Mouse (Mus musculus): ENCODE data around the gene Cmss1. TPM values are rescaled to one million over a fixed set of nuclear protein-coding genes. Genes with fewer than 3 reads are reported as not detected.

The Cmss1 gene
- polyA plus RNA-seq, 1 experiment from 2014 or later, result 40.5 TPM

DNA sequence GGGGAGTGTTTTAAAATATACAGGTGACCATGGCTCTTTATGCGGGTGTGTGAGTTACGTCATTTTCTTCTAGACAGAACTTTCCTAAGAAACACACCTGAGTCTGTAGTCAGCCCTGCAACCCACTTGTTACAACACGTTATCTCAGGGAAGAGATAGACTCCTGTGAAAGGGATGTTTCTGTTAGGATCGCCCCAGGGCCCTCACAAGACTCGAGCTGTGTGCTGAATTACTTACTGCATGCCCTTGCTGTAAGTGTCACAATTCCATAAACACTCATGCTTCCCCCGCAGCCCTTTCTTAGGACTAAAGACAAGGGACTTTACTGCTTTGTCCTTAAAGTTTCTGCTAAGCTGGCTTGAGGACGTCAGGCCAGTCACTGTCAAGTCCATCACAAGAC is 274.4 kb downstream of the Cmss1 start:
- no peaks in the 10 kb centered on the region for H3K4me1 ChIP-seq
- no peaks in the 10 kb centered on the region for H3K36me3 ChIP-seq
- H3K27ac ChIP-seq, result no peak overlapping the region
- H3K9me3 ChIP-seq (replicated peaks), result no peaks in the 10 kb centered on the region
- no peaks in the 10 kb centered on the region for H3K27me3 ChIP-seq
- H3K4me3 ChIP-seq, result no peak overlapping the region
- ATAC-seq (ENCODE audit: low FRiP score), result no peak
- H3K4me2 ChIP-seq (replicated peaks), result no peak overlapping the region
- no peak overlapping the region for H3K9ac ChIP-seq
- WGBS, result 82% methylated on average over 7 of the region's 7 CpGs

DNA sequence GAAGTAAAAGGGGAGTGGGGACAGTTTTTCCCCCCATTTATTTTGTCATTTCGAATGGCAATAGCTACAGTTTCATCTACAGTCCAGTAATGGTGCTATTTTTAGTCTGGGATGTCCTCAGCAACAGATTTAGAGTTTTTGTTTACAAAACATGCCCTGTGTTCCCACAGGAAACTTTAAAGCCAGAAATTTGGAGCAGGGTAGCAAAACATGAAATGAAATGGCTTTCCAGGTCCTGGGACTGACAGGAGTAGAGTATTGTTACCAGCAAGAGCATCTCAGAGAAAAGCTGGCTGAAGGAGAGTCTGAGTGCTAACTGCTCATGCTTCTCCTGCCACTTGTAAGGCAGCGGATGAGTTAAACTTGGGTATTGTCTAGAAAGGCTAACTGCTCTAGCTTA is 276.6 kb downstream of the Cmss1 start:
- Histone ChIP-seq H3K27ac (no peak overlapping the region), H3K4me3 (no peak overlapping the region), H3K4me2 (replicated peaks) (no peak overlapping the region), H3K9me3 (replicated peaks) (no peaks in the 10 kb centered on the region), H3K36me3 (no peaks in the 10 kb centered on the region), H3K27me3 (no peaks in the 10 kb centered on the region), H3K9ac (no peak overlapping the region), H3K4me1 (no peaks in the 10 kb centered on the region)
- no peak for ATAC-seq (ENCODE audit: low FRiP score)
- 85% methylated on average over 2 of the region's 2 CpGs for WGBS

DNA sequence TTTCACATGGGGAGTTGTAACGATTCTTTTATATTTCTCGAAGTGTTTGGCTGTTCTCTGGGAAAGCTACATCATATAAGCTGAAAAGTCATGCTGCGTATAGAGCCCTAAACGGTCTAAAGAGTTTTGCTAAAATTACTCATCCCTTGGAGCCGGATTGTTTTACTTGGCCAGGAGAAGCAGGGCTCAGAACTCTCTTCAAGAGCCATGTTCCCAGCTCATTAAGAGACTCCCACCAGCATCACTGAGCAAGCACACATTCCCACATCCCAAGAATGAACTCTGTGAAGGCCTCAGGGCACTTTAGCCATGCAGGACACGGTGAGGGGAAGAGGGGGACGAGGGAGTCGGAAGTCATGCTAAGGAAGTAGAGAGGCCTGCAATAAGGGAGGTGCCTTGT is 277.6 kb downstream of the Cmss1 start:
- no peaks in the 10 kb centered on the region for H3K27me3 ChIP-seq
- no peak overlapping the region for H3K27ac ChIP-seq
- H3K9ac ChIP-seq, result no peak overlapping the region
- H3K4me2 ChIP-seq (replicated peaks), result no peak overlapping the region
- H3K9me3 ChIP-seq (replicated peaks), result no peaks in the 10 kb centered on the region
- no peaks in the 10 kb centered on the region for H3K4me1 ChIP-seq
- 81% methylated on average over 8 of the region's 8 CpGs for WGBS
- no peaks in the 10 kb centered on the region for H3K36me3 ChIP-seq
- H3K4me3 ChIP-seq, result no peak overlapping the region
- no peak for ATAC-seq (ENCODE audit: low FRiP score)

DNA sequence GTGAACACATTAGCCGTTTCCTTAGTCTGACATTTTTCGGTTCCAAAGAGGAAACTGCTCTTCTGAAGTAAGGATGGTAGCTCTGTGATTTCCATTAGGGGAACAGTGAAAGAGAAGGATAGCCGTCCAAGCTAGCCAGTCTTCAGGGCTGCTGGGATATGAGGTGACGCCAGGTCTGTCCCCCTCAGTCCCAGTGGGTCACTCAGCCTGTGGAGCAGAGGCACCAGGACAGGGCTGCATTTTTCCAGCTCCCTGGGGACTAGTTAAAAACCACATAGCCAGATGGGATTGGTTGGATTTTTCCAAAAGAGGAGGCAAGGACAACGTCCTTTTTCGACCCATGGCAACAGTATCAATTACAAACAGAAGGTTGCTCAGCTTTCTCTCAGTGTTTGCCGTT is 279.7 kb downstream of the Cmss1 start:
- WGBS, result 70% methylated on average over 7 of the region's 7 CpGs
- Histone ChIP-seq H3K4me3 (no peak overlapping the region), H3K9me3 (replicated peaks) (no peaks in the 10 kb centered on the region), H3K27ac (no peak overlapping the region), H3K4me2 (replicated peaks) (no peak overlapping the region), H3K27me3 (no peaks in the 10 kb centered on the region), H3K9ac (no peak overlapping the region), H3K4me1 (no peaks in the 10 kb centered on the region), H3K36me3 (no peaks in the 10 kb centered on the region)
- ATAC-seq (ENCODE audit: low FRiP score), result no peak

DNA sequence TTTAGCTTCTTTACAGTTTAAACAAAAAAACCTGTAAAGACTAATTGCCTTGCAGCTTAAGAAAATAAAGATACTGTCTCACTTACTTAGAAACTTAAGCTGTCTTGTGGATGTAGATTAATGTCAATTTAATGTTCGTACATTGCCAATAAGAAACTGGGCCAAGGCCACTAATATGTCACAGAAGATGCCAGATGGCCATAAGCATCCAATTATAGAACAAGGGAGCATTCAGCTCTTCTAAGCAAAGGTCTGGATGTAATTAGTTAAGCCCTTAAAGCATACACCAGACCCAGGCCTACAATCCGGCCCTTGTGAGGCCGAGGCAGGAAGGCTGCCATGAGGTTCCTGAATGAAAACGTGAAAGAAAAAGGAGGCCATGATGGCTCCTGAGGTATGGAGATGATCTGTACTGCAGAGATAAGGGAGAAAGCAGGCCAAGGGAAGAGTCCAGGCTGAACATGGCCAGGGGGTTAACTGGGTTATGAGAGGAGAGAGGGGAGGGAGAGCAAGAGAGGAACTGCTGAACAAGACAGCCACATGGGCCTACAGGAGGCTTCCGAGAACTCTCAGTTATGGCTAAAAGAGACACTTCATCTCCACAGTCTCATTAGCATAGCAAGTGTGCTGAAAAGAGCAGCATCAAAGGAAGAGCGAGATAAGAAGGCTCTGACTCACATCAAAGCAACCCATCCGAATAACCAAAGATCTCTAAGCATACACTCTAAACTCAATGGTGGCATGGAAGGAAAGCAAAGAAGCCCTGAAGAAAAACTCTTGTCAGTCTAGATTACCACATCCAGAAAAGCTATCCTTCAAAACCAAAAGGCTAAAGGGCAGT is 287.2 kb downstream of the Cmss1 start:
- Histone ChIP-seq H3K27me3 (no peaks in the 10 kb centered on the region), H3K4me3 (no peak overlapping the region), H3K4me1 (no peaks in the 10 kb centered on the region), H3K27ac (no peak overlapping the region), H3K4me2 (replicated peaks) (no peak overlapping the region), H3K9ac (no peak overlapping the region), H3K9me3 (replicated peaks) (no peaks in the 10 kb centered on the region), H3K36me3 (no peaks in the 10 kb centered on the region)
- 66% methylated on average over 7 of the region's 7 CpGs for WGBS
- no peak for ATAC-seq (ENCODE audit: low FRiP score)

DNA sequence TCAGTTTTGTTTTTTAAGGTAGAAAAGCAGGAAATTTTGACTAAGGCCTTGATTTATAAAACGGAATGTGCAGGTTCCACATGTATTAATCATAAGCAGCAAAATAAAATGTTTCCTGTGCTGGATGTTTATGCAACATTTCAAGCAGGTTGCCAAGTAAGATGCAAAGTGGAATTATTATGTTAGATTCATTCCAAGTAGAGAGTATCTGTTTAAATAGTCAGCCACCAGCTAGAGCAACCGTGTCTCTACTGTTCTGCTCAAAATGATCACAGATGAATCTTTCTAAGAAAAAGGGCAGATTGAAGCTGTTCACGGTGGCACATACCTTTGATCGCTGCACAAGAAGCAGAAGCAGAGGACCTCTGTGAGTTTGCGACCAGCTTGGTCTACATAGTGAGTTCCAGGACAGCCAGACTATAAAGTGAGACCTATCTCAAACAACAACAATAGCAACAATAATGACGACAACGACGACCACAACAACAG is 288.0 kb downstream of the Cmss1 start:
- H3K9me3 ChIP-seq (replicated peaks), result no peaks in the 10 kb centered on the region
- H3K4me2 ChIP-seq (replicated peaks), result no peak overlapping the region
- H3K9ac ChIP-seq, result no peak overlapping the region
- no peaks in the 10 kb centered on the region for H3K27me3 ChIP-seq
- no peak overlapping the region for H3K4me3 ChIP-seq
- 83% methylated on average over 8 of the region's 8 CpGs for WGBS
- no peaks in the 10 kb centered on the region for H3K36me3 ChIP-seq
- no peaks in the 10 kb centered on the region for H3K4me1 ChIP-seq
- no peak overlapping the region for H3K27ac ChIP-seq
- ATAC-seq (ENCODE audit: low FRiP score), result no peak

DNA sequence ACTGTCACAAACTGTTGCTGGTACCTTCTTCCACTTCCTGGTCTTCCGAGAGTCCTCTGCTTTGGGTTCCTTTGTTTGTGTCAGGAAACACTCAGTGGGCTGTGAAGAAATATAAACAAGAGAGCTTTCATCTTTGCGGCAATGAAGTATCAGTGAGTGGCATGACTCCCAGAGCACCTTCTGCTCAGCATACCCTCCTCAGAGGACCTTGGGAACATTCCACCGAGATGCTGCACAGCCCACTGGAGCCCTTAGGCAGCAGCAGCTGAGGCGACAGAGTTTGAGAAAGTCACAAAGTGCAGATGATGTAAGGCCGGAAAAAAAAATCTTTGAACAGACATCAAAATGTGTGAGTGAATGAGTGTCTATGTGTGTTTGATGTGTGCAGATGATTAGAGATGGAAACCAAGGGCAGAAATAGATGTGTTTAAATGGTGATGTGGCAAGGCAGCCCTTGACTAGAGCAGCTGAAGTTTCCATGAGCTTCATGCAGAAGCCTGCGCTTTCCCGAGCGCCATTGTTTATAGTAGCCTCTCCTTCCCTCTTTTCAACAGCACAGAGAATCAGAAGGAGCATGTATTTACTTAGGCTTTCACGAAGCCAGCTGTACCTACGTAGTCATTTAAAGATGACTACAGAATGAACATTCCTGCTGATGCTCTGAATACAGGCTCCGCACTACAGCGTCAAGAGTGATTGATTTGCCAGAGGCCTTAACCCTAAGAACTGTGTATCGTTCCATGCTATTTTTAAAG is 288.6 kb downstream of the Cmss1 start:
- H3K4me2 ChIP-seq (replicated peaks), result no peak overlapping the region
- H3K27ac ChIP-seq, result no peak overlapping the region
- H3K27me3 ChIP-seq, result no peaks in the 10 kb centered on the region
- H3K9ac ChIP-seq, result no peak overlapping the region
- no peak for ATAC-seq (ENCODE audit: low FRiP score)
- H3K9me3 ChIP-seq (replicated peaks), result no peaks in the 10 kb centered on the region
- H3K4me1 ChIP-seq, result no peaks in the 10 kb centered on the region
- H3K36me3 ChIP-seq, result no peaks in the 10 kb centered on the region
- no peak overlapping the region for H3K4me3 ChIP-seq
- 50% methylated on average over 13 of the region's 13 CpGs for WGBS

DNA sequence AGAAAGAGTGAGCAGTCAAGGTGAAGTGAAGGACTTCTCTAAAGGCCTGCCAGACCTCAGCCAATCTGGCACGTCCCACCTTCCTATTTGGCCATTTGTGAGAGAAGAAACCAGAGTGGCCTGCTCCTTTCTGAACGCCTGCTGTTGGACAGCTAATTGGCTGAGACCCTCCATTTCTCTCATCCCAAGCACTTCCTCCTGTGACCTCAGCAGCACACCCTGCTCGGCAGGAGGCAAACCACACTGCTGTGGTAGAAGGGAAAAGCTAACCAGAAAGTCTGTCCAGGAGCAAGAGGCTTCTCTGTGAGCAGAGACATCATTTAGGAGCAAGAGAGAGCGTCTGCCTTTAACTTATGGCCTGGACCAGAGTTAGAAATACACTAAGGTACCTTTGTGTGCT is 289.5 kb downstream of the Cmss1 start:
- Histone ChIP-seq H3K9me3 (replicated peaks) (no peaks in the 10 kb centered on the region), H3K4me3 (no peak overlapping the region), H3K4me2 (replicated peaks) (no peak overlapping the region), H3K27ac (no peak overlapping the region), H3K36me3 (no peaks in the 10 kb centered on the region), H3K4me1 (no peaks in the 10 kb centered on the region), H3K9ac (no peak overlapping the region), H3K27me3 (no peaks in the 10 kb centered on the region)
- 74% methylated on average over 4 of the region's 4 CpGs for WGBS
- ATAC-seq (ENCODE audit: low FRiP score), result no peak

DNA sequence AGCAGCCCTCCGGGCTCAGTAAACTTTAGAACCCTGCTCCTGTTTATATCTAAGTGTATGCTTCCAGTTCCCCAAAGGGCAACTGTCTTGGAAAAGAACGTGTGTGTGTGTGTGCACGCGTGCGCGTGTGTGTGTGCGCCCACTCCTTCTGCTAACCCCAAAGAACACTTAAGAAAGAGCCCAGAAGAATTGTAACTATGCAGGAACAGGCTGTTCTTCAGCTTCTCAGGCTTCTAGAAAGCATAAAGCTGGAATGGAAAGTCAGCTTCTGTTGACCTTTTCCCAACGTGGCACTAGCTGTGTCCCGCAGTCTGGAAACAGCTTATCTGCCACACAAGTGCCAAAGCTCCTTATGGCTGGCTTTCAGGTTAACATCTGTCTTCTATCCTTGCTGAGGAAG is 291.6 kb downstream of the Cmss1 start:
- ATAC-seq (ENCODE audit: low FRiP score), result no peak
- H3K4me2 ChIP-seq (replicated peaks), result no peak overlapping the region
- H3K27me3 ChIP-seq, result no peaks in the 10 kb centered on the region
- H3K4me1 ChIP-seq, result no peaks in the 10 kb centered on the region
- H3K27ac ChIP-seq, result no peak overlapping the region
- H3K9ac ChIP-seq, result no peak overlapping the region
- no peaks in the 10 kb centered on the region for H3K36me3 ChIP-seq
- WGBS, result 90% methylated on average over 9 of the region's 9 CpGs
- no peaks in the 10 kb centered on the region for H3K9me3 ChIP-seq (replicated peaks)
- H3K4me3 ChIP-seq, result no peak overlapping the region

DNA sequence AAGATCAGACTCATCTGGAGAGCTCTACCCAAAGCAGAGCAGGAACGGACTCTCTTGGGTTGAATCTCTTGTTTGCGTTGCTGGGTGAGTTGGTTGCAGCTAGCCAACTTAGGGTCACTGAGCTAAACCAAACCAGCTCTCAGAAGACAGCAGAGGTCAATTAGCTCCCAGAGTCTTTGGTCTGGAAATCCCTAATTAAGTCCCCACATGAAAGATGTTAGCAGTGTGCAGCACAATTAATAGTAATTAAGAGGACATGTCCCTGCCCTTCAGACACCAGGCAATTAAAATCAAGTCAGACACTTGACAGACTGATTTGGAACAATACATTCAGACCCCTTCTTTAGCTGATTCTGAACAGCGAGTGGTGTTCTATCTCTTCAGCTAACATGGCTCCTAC is 292.4 kb downstream of the Cmss1 start:
- H3K4me1 ChIP-seq, result no peaks in the 10 kb centered on the region
- H3K27me3 ChIP-seq, result no peaks in the 10 kb centered on the region

DNA sequence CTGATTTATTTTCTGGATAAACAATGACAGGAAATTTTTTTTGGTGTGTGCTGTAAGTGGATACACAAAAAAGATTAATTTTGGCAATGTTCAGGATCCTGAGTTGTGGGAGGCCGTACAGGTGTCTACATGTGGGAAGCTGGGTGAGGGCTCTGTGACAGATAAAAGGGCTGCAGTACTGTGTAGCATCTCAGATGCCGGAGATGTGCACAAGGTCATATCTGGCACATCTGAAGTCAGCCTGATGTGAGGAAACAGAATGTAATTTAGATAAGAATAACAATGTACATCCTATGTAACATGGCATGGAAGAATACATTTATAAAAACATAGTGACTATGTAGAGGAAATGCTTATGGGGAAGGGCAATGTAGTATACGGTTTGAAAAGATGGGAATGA is 293.2 kb downstream of the Cmss1 start:
- Histone ChIP-seq H3K9me3 (replicated peaks) (no peaks in the 10 kb centered on the region), H3K27me3 (no peaks in the 10 kb centered on the region), H3K36me3 (no peaks in the 10 kb centered on the region), H3K4me1 (no peaks in the 10 kb centered on the region), H3K4me3 (no peak overlapping the region), H3K9ac (no peak overlapping the region), H3K27ac (no peak overlapping the region), H3K4me2 (replicated peaks) (no peak overlapping the region)
- no peak for ATAC-seq (ENCODE audit: low FRiP score)
- 90% methylated on average over 3 of the region's 3 CpGs for WGBS

More for the DNA sequence above, 292.4 kb downstream of the Cmss1 start:
- Histone ChIP-seq H3K36me3 (no peaks in the 10 kb centered on the region), H3K4me2 (replicated peaks) (no peak overlapping the region), H3K9ac (no peak overlapping the region), H3K27ac (no peak overlapping the region), H3K9me3 (replicated peaks) (no peaks in the 10 kb centered on the region), H3K4me3 (no peak overlapping the region)
- no peak for ATAC-seq (ENCODE audit: low FRiP score)
- 85% methylated on average over 3 of the region's 3 CpGs for WGBS

DNA sequence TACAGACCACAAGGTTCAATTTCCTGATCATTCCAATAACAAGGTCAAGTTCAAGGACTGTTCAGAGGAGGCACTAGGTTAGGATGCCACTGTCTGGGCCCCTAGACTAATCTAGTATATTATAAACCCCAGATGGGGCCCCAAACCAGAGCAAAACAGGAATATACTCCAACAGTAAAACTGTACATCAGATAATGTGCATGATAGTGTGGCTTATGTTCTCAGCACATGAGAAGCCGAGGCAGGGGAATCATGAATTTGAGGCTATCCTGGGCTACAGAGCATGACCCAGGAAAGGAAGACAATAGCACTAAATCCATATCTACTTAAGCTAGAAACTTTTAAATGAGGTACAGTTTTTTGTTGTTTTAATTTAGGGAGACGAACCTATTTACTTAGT is 294.5 kb downstream of the Cmss1 start:
- no peaks in the 10 kb centered on the region for H3K4me1 ChIP-seq
- H3K27me3 ChIP-seq, result no peaks in the 10 kb centered on the region
- no peak overlapping the region for H3K27ac ChIP-seq
- H3K9ac ChIP-seq, result no peak overlapping the region
- H3K4me2 ChIP-seq (replicated peaks), result no peak overlapping the region
- H3K36me3 ChIP-seq, result no peaks in the 10 kb centered on the region
- no peak for ATAC-seq (ENCODE audit: low FRiP score)
- no peak overlapping the region for H3K4me3 ChIP-seq
- H3K9me3 ChIP-seq (replicated peaks), result no peaks in the 10 kb centered on the region
- 92% methylated on average over 2 of the region's 2 CpGs for WGBS

DNA sequence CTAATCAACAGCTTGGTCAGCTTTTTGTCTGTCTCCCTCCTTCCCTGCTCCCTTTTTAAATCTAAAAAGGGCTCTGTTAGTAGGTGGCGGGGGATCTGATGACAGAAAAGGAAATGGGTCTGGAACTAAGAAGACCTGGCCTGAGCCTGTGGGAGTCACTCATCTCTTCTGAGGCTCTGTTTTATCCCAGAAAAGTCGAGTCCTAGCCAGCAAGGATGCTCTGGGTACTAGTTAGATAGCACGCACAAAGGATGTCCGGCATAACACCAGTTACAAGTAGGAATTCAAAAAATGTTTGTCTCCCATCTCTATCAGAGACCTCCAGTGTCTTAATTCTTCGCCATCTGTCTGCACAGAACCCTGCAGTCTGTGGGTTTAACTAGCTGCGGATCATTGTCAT is 301.2 kb downstream of the Cmss1 start:
- WGBS, result 72% methylated on average over 6 of the region's 6 CpGs
- Histone ChIP-seq H3K27ac (no peak overlapping the region), H3K36me3 (no peaks in the 10 kb centered on the region)

More for the DNA sequence above, 301.2 kb downstream of the Cmss1 start:
- Histone ChIP-seq H3K4me2 (replicated peaks) (no peak overlapping the region), H3K4me1 (peaks cover 6% of the 10 kb centered on the region; the same call in 1 of the 2 replicates), H3K9ac (no peak overlapping the region), H3K4me3 (no peak overlapping the region), H3K9me3 (replicated peaks) (no peaks in the 10 kb centered on the region), H3K27me3 (no peaks in the 10 kb centered on the region)
- ATAC-seq (ENCODE audit: low FRiP score), result no peak

All from hindbrain, embryonic 12.5 days (tissue).